Mouse (Mus musculus): ENCODE data around the gene Mon1a. TPM values are rescaled to one million over a fixed set of nuclear protein-coding genes. Genes with fewer than 3 reads are reported as not detected.
A peak's percentile ranks its signal among the peaks of the same experiment; 100 is the strongest.

The Mon1a gene
- polyA plus RNA-seq, 1 experiment from 2014 or later = 16.6 TPM

DNA sequence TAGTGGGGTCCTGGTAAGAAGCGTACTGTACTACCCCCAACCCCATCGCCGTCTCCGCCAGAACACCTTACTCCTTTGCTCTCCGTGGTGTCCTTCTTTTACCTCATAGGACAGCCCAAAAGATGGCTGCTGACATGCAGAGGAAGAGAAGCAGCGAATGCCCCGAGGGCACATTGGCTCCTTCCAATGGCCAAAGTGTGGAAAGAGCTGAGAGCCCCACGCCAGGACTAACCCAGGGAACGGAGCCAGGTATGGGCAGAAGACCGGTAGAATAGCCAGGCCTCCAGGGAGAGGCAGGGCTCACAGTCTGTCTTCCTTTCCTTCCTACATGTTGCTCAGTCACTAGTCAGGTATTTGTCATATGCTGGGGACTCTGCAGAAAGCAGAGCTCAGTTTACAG, 10.6 kb downstream of the Mon1a start:
- DNase-seq (ENCODE audit: low spot score) = no peak
- H3K27ac ChIP-seq = no peak overlapping the region
- peaks cover 20% of the 10 kb centered on the region for H3K4me1 ChIP-seq (replicated peaks)
- peaks cover 16% of the 10 kb centered on the region for H3K36me3 ChIP-seq
- no peak overlapping the region for H3K4me3 ChIP-seq
- 89% methylated on average over 10 of the region's 10 CpGs for WGBS
- peaks cover 46% of the 10 kb centered on the region for H3K27me3 ChIP-seq (ENCODE audit: insufficient read depth, poor library complexity, severe bottlenecking)
- no peaks in the 10 kb centered on the region for H3K9me3 ChIP-seq

- no peak for DNase-seq (ENCODE audit: low spot score)
- no peak overlapping the region for H3K27ac ChIP-seq
- peaks cover 48% of the 10 kb centered on the region for H3K27me3 ChIP-seq (ENCODE audit: insufficient read depth, poor library complexity, severe bottlenecking)
- no peaks in the 10 kb centered on the region for H3K9me3 ChIP-seq
- 69% methylated on average over 12 of the region's 12 CpGs for WGBS
- no peak overlapping the region for H3K4me3 ChIP-seq
- H3K36me3 ChIP-seq = peaks cover 16% of the 10 kb centered on the region
- H3K4me1 ChIP-seq (replicated peaks) = peaks cover 20% of the 10 kb centered on the region
Measured at GRCm38 (mm10) chr9:107899855-107900254, 11.9 kb downstream of the Mon1a start.

DNA sequence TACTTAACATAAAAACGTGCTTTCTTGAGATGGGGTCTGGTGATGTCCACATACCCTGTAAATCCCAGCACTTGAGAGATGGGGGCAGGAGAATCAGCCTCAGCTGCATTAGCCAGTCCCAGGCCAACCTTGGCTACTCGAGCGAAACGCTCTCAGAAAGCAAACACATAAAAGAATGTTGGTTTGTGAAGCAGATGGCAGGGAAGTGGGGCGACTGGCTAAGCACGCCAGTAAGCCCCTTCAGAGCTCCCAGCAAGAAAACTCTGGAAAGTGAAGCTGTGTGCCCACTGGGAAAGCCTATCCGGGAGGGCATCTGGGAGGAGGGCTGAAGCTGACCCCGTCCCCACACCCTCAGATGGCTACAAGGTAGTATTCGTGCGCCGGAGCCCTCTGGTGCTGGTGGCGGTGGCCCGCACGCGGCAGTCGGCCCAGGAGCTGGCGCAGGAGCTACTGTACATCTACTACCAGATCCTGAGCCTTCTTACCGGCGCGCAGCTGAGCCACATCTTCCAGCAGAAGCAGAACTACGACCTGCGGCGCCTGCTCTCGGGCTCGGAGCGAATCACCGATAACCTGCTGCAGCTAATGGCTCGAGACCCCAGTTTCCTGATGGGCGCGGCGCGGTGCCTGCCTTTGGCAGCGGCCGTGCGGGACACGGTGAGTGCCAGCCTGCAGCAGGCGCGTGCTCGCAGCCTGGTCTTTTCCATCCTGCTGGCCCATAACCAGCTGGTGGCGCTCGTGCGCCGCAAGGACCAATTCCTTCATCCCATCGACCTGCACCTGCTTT, 13.1 kb downstream of the Mon1a start:
- H3K9me3 ChIP-seq = no peaks in the 10 kb centered on the region
- peaks cover 51% of the 10 kb centered on the region for H3K27me3 ChIP-seq (ENCODE audit: insufficient read depth, poor library complexity, severe bottlenecking)
- H3K27ac ChIP-seq = peak overlapping the region; percentile 64

DNA sequence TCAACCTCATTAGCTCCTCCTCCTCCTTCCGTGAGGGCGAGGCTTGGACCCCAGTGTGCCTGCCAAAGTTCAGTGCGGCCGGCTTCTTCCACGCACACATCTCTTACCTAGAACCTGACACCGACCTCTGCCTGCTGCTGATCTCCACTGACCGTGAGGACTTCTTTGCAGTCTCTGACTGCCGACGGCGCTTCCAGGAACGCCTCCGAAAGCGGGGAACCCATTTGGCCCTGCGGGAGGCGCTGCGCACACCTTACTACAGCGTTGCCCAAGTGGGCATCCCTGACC, 13.6 kb downstream of the Mon1a start:
- WGBS = 6% methylated on average over 17 of the region's 17 CpGs
- peaks cover 16% of the 10 kb centered on the region for H3K36me3 ChIP-seq

More for the DNA sequence above, 13.1 kb downstream of the Mon1a start:
- Histone ChIP-seq H3K4me1 (replicated peaks) (peaks cover 21% of the 10 kb centered on the region), H3K36me3 (peaks cover 16% of the 10 kb centered on the region), H3K4me3 (peak overlapping the region; percentile 56)
- 3% methylated on average over 44 of the region's 44 CpGs for WGBS
- peak; percentile 83 for DNase-seq (ENCODE audit: low spot score)

GRCm38 (mm10) chr9:107904726-107905125, 16.8 kb downstream of the Mon1a start:
- no peak overlapping the region for H3K4me3 ChIP-seq
- peak; percentile 89 for DNase-seq (ENCODE audit: low spot score)
- H3K9me3 ChIP-seq = no peaks in the 10 kb centered on the region
- H3K4me1 ChIP-seq (replicated peaks) = peaks cover 53% of the 10 kb centered on the region
- 9% methylated on average over 4 of the region's 4 CpGs for WGBS
- H3K27ac ChIP-seq = no peak overlapping the region
- peaks cover 74% of the 10 kb centered on the region for H3K27me3 ChIP-seq (ENCODE audit: insufficient read depth, poor library complexity, severe bottlenecking)
- H3K36me3 ChIP-seq = peaks cover 9% of the 10 kb centered on the region

More for the DNA sequence above, 13.6 kb downstream of the Mon1a start:
- peaks cover 55% of the 10 kb centered on the region for H3K27me3 ChIP-seq (ENCODE audit: insufficient read depth, poor library complexity, severe bottlenecking)
- H3K9me3 ChIP-seq = no peaks in the 10 kb centered on the region
- H3K4me1 ChIP-seq (replicated peaks) = peaks cover 26% of the 10 kb centered on the region
- H3K27ac ChIP-seq = peak overlapping the region; percentile 64
- DNase-seq (ENCODE audit: low spot score) = no peak
- H3K4me3 ChIP-seq = peak overlapping the region; percentile 56

DNA sequence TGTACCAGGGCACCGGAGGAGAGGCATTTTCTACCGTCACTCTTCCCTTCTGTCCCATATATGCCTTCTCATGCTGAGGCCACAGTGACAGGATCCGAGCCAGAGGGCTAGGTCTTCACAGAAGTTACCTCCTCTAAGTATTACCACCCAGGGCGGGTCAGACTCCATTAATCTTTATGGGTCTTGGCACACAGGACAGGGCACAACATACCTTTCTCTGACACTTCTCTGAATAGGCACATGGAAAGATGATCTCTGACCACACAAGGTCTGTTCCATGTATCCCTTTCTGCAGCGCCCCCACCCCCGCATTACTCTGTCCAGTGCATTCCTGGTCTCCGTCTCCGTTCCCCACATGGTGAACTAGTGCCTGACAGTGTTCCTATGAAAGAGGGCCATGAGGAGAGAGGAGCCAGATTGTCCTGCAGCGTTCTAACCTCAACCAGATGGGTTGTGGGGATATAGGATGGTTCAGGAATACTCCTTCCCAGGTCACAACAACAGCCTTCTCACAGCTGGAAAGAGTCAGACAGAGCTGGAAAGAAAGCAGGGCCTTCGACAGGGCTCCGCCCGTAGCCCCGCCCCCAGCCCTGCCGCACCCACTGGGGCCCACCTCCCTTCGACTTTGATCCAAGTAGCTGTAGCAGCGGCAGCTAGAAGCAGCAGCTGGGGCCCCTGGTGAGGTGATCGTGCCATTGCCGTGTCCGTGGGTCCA, 18.5 kb downstream of the Mon1a start, which contains the start of gene Mst1r:
TSS of gene Mst1r (plus strand) at position 622 of the 715 bp plus-strand sequence.
- no peaks in the 10 kb centered on the region for H3K9me3 ChIP-seq
- DNase-seq (ENCODE audit: low spot score) = peak; percentile 66
- peaks cover 57% of the 10 kb centered on the region for H3K27me3 ChIP-seq (ENCODE audit: insufficient read depth, poor library complexity, severe bottlenecking)
- H3K36me3 ChIP-seq = no peaks in the 10 kb centered on the region; the same call in 1 of the 2 replicates
- peak within 1 kb of the TSS; percentile 48 for H3K4me3 ChIP-seq
- H3K4me1 ChIP-seq (replicated peaks) = peaks cover 39% of the 10 kb centered on the region
- 21% methylated on average over 19 of the region's 19 CpGs for WGBS
- peak within 1 kb of the TSS; percentile 69 for H3K27ac ChIP-seq

- Histone ChIP-seq H3K27me3 (ENCODE audit: insufficient read depth, poor library complexity, severe bottlenecking) (peaks cover 49% of the 10 kb centered on the region), H3K4me1 (replicated peaks) (peaks cover 33% of the 10 kb centered on the region), H3K4me3 (peak overlapping the region; percentile 48), H3K27ac (peak overlapping the region; percentile 69), H3K36me3 (no peaks in the 10 kb centered on the region), H3K9me3 (no peaks in the 10 kb centered on the region)
- DNase-seq (ENCODE audit: low spot score) = no peak
- WGBS = 47% methylated on average over 31 of the region's 31 CpGs
Measured at GRCm38 (mm10) chr9:107906967-107907800, 19.2 kb downstream of the Mon1a start.

GRCm38 (mm10) chr9:107907801-107908120, 19.8 kb downstream of the Mon1a start:
- H3K9me3 ChIP-seq = no peaks in the 10 kb centered on the region
- H3K4me1 ChIP-seq (replicated peaks) = peaks cover 33% of the 10 kb centered on the region
- no peaks in the 10 kb centered on the region for H3K36me3 ChIP-seq
- peaks cover 43% of the 10 kb centered on the region for H3K27me3 ChIP-seq (ENCODE audit: insufficient read depth, poor library complexity, severe bottlenecking)
- no peak overlapping the region for H3K27ac ChIP-seq
- 85% methylated on average over 14 of the region's 14 CpGs for whole genome bisulfite sequencing
- H3K4me3 ChIP-seq = no peak overlapping the region
- no peak for DNase-seq (ENCODE audit: low spot score)

DNA sequence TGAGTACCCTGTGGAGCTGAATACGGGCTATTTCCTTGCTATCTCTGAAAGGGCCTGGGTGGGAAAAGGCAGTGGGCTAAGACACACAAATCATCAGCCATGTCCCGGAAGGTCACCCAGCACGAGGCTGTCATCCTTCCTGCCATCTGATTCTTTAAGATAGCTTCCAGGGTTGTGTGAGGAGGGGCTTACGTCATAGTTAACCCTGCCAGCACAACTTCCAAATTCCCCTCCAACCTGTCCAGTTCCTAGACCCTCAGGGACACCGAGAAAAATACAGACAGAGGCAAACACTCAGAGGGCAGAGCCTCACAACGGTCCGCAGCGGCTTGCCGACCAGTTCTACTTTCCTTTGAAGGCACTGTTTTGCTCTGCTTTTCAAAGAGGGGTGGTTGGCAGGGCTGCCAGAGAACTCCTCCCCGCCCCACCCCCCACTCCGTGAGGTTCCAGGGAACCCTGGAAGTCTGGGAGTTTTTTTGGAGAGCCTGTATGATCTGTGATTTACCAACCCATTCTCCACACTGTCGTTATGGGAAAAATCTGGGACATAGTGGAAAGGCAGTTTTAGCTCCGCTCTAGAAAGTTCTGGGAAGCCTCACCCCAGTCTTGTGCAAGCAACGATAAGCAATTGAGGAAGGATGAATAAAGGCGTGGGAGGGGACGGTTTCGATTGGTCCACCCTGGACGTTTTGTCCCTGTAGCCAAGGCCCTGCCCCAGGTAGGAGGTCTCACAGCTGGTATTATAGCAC, 20.6 kb downstream of the Mon1a start:
- H3K27ac ChIP-seq = 0 out of 2 replicates have a peak overlapping the region, but pooled peaks have one; percentile 16
- DNase-seq (ENCODE audit: low spot score) = no peak
- no peaks in the 10 kb centered on the region for H3K36me3 ChIP-seq
- H3K4me1 ChIP-seq (replicated peaks) = peaks cover 33% of the 10 kb centered on the region
- peak overlapping the region; percentile 13; the same call in 1 of the 2 replicates for H3K4me3 ChIP-seq
- no peaks in the 10 kb centered on the region for H3K9me3 ChIP-seq
- WGBS = 29% methylated on average over 18 of the region's 18 CpGs
- peaks cover 40% of the 10 kb centered on the region for H3K27me3 ChIP-seq (ENCODE audit: insufficient read depth, poor library complexity, severe bottlenecking)

DNA sequence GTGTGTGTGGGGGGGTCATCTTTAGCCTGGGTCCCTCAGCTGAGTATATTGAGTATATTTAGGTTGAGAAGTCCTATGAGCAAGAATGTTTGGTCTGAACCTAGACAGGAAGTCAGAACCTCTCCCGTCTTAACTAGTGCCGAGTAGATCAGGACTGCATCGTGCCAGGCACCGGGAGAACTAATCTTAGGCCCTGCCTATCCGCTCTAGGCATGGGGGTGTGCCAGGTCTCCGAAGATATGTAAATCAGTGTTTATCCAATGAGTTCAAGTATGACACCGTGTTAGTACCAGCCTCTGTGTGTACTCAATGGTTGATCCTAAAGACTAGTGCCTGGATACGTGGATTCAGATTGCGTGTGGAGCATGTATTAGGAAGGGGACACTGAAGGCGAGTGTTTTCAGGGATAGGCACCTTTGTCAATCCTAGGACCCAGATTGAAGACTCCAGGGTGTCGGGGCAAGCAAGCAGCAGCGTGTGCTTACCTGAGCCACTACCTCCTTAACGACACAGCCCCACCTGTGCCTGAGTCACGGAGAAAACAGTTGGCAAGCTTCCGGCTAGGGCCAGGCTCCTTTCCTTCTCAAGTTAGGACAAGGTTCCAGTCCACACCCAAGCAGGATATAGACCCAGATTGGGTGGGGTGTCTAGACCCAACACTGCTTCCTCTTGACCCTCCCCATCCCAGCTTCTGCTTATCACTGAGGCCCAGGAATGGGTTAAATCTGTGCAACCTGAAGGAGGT, 22.2 kb downstream of the Mon1a start:
- H3K4me1 ChIP-seq (replicated peaks) = peaks cover 33% of the 10 kb centered on the region
- peaks cover 43% of the 10 kb centered on the region for H3K27me3 ChIP-seq (ENCODE audit: insufficient read depth, poor library complexity, severe bottlenecking)
- WGBS = 88% methylated on average over 15 of the region's 15 CpGs
- H3K36me3 ChIP-seq = no peaks in the 10 kb centered on the region
- no peak overlapping the region for H3K27ac ChIP-seq
- no peak overlapping the region for H3K4me3 ChIP-seq
- DNase-seq (ENCODE audit: low spot score) = no peak
- H3K9me3 ChIP-seq = no peaks in the 10 kb centered on the region

DNA sequence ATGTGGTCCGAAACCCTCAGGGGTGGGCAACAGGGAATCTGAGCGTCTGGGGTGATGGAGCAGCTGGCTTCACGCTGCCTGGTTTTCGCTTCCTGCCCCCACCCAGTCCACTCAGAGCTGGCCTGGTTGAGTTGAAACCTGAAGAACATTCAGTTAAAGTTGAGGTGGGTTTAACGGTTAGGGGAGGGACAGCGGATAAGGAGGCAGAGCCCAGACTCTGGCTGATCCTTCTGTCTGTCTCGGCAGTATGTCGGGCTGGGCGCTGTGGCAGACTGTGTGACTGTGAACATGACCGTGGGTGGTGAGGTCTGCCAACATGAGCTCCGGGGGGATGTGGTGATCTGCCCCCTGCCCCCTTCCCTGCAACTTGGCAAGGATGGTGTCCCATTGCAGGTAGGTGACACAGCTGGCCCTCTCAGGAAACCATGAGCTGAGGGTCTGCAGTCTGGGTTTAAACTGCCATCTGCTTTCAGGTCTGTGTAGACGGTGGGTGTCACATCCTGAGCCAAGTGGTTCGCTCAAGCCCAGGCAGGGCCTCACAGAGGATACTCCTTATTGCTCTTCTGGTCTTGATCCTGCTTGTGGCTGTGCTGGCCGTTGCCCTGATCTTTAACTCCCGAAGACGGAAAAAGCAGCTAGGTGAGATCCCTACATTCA, 26.9 kb downstream of the Mon1a start:
- 82% methylated on average over 16 of the region's 16 CpGs for WGBS
- H3K36me3 ChIP-seq = no peaks in the 10 kb centered on the region
- H3K4me1 ChIP-seq (replicated peaks) = peaks cover 12% of the 10 kb centered on the region
- H3K27ac ChIP-seq = no peak overlapping the region; the same call in 1 of the 2 replicates
- no peaks in the 10 kb centered on the region for H3K9me3 ChIP-seq
- 0 out of 2 replicates have a peak, but pooled peaks cover 9% of the 10 kb centered on the region for H3K27me3 ChIP-seq (ENCODE audit: insufficient read depth, poor library complexity, severe bottlenecking)
- DNase-seq (ENCODE audit: low spot score) = no peak
- no peak overlapping the region for H3K4me3 ChIP-seq

Measured in hindbrain, embryonic 10.5 days (tissue).